Mouse (Mus musculus) liver, adult (tissue): ENCODE results near the gene Gfod2.

Source experiments
- GATA4 ChIP-seq: IDR thresholded peaks from 2 replicates; pipeline ENCODE4 v1.6.1; 2014; ENCODE audit warnings: mild to moderate bottlenecking, low read length; ENCODE audit not compliant: insufficient replicate concordance

Gfod2 gene

GRCm38 (mm10) chr8:105722861-105723260 lies 35.6 kb downstream of the Gfod2 start:
- no peak for TF ChIP-seq GATA4

- TF ChIP-seq GATA4: no peak
These were observed 38.8 kb downstream of the Gfod2 start for GRCm38 (mm10) chr8:105719637-105720036.

GRCm38 (mm10) chr8:105716302-105716945 lies 42.0 kb downstream of the Gfod2 start:
- no peak for TF ChIP-seq GATA4

- no peak for TF ChIP-seq GATA4
These were observed 43.4 kb downstream of the Gfod2 start for GRCm38 (mm10) chr8:105715042-105715441.

GRCm38 (mm10) chr8:105714139-105714538 lies 44.3 kb downstream of the Gfod2 start:
- no peak for TF ChIP-seq GATA4

GRCm38 (mm10) chr8:105712286-105712685 lies 46.2 kb downstream of the Gfod2 start:
- TF ChIP-seq GATA4: no peak

- TF ChIP-seq GATA4: no peak
These were observed 49.1 kb downstream of the Gfod2 start for GRCm38 (mm10) chr8:105709317-105709716.

- no peak for TF ChIP-seq GATA4
These were observed 49.8 kb downstream of the Gfod2 start for GRCm38 (mm10) chr8:105708675-105709074.

- no peak for TF ChIP-seq GATA4
These were observed 50.7 kb downstream of the Gfod2 start, which contains the start of the genes 4933405L10Rik and Enkd1 for GRCm38 (mm10) chr8:105707498-105708403. Gene 4933405L10Rik (plus strand): TSS chr8:105707655. Gene Enkd1 (minus strand): TSS chr8:105708210.

- TF ChIP-seq GATA4: no peak
These were observed 52.0 kb downstream of the Gfod2 start for GRCm38 (mm10) chr8:105706426-105706825.

GRCm38 (mm10) chr8:105704955-105705354 lies 53.5 kb downstream of the Gfod2 start:
- TF ChIP-seq GATA4: no peak

- no peak for TF ChIP-seq GATA4
These were observed 54.2 kb downstream of the Gfod2 start for GRCm38 (mm10) chr8:105704146-105704812.

GRCm38 (mm10) chr8:105702731-105703415 lies 55.6 kb downstream of the Gfod2 start:
- no peak for TF ChIP-seq GATA4

- no peak for TF ChIP-seq GATA4
These were observed 56.5 kb downstream of the Gfod2 start for GRCm38 (mm10) chr8:105702001-105702401.

- no peak for TF ChIP-seq GATA4
These were observed 57.3 kb downstream of the Gfod2 start, which contains the start of the genes Acd and Pard6a for GRCm38 (mm10) chr8:105700966-105701824. Gene Acd (minus strand): TSS chr8:105701102. Gene Pard6a (plus strand): TSS chr8:105701148.
